Mouse (Mus musculus) small intestine, adult 2 months (tissue): Measurements from ENCODE around the gene Rmdn3.

ENCODE experiments used
- CTCF ChIP-seq: fragments of 200-500 bp; IDR thresholded peaks from 2 replicates; pipeline ENCODE4 v1.5.1; 2012; ENCODE audit warnings: low read depth, mild to moderate bottlenecking, control low read depth, inconsistent platforms, low read length, moderate library complexity, mixed read lengths; ENCODE audit not compliant: insufficient replicate concordance, insufficient read length; ENCODE audit errors: extremely low read depth
- POLR2A ChIP-seq: fragments of 200-500 bp; IDR thresholded peaks from 2 replicates; pipeline ENCODE4 v1.6.1; 2012; ENCODE audit warnings: low read depth, mild to moderate bottlenecking, control low read depth, inconsistent platforms, low read length, moderate library complexity

- TF ChIP-seq CTCF (no peak), POLR2A (no peak)
Observed at GRCm38 (mm10) chr2:119111060-119111459, 45.8 kb downstream of the Rmdn3 start.
